Mouse (Mus musculus): ENCODE measurements at regions not wholly inside any gene's neighbourhood (a gene's known extent, or its start where the extent isn't known, plus 50 kb on each side); places are given as distances from the start of the nearest gene placed in this dataset.

DNA sequence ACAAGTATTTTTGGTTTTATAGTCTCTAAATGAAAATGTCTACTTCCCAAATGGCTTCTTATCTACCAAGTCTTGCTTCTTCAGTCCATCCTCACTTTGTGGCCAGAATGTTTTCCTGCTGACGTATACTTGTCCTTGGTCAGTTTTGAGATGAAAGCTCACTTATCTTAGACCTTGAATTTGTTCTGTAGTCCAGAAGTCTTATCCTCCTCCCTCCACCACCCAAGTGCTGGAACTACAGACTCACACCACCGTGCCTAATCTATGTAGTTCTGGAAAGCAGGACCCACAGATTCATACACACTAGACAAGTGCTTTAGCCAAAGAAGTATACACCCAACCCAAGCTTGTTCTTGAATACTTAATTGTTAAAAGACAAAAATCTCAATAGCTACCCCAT is 477.2 kb upstream of the A1bg start:
- no peak overlapping the region for H3K9ac ChIP-seq
- H3K4me1 ChIP-seq, result no peaks in the 10 kb centered on the region
- H3K4me2 ChIP-seq (replicated peaks), result no peak overlapping the region
- H3K27me3 ChIP-seq, result no peaks in the 10 kb centered on the region
- 90% methylated on average over 2 of the region's 2 CpGs for WGBS
- no peak overlapping the region for H3K27ac ChIP-seq (replicated peaks)
- ATAC-seq (ENCODE audit: insufficient number of reproducible peaks, low FRiP score, low TSS enrichment, low read depth), result no peak
- no peaks in the 10 kb centered on the region for H3K9me3 ChIP-seq (replicated peaks)
- H3K4me3 ChIP-seq (replicated peaks), result no peak overlapping the region
- H3K36me3 ChIP-seq, result no peaks in the 10 kb centered on the region

DNA sequence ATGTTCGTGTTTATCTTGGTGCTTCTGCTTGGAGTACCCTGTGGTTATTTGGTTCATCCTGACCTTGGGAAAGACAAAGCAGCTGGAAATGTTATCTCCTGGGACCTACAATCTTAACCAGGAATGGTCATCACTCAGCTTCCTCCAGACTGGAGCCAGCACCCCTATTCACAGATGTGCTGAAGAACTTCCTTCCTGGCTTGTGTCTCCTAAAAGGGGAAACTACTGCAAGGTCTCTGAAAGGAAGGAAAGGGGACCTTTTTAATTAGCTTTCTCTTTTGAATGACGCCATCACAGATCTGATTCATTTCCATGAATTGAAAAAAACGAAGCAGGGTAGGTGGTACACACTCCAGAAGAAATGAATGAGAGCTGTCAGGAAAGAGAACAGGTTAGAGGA is 476.0 kb upstream of the A1bg start:
- Histone ChIP-seq H3K9me3 (replicated peaks) (no peaks in the 10 kb centered on the region), H3K36me3 (no peaks in the 10 kb centered on the region), H3K4me1 (no peaks in the 10 kb centered on the region), H3K27ac (replicated peaks) (no peak overlapping the region), H3K9ac (no peak overlapping the region), H3K4me2 (replicated peaks) (no peak overlapping the region), H3K4me3 (replicated peaks) (no peak overlapping the region), H3K27me3 (no peaks in the 10 kb centered on the region)
- 85% methylated on average over 3 of the region's 3 CpGs for WGBS
- no peak for ATAC-seq (ENCODE audit: insufficient number of reproducible peaks, low FRiP score, low TSS enrichment, low read depth)

DNA sequence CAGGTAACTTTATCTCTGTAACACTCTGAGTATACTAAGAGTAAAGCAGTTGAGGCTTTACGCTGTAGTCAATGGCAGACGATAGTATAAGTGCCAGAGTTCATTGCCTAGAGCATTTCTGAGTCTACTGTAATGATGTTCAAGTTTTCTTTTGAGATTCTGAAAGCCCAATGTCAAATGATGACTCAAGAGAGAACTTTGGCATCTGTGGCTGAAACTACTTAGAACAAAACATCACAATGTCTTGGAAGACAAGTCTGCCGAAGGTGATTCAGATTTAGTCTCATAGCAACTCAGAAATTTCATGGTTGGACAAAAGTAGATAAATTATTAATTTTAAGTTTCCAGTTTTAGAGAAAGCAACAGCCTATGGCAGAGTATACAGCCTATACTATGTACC is 474.2 kb upstream of the A1bg start:
- 77% methylated on average over 3 of the region's 3 CpGs for WGBS
- H3K4me1 ChIP-seq, result no peaks in the 10 kb centered on the region
- no peaks in the 10 kb centered on the region for H3K36me3 ChIP-seq
- no peak overlapping the region for H3K4me2 ChIP-seq (replicated peaks)
- H3K27me3 ChIP-seq, result no peaks in the 10 kb centered on the region
- no peaks in the 10 kb centered on the region for H3K9me3 ChIP-seq (replicated peaks)
- H3K4me3 ChIP-seq (replicated peaks), result no peak overlapping the region
- no peak for ATAC-seq (ENCODE audit: insufficient number of reproducible peaks, low FRiP score, low TSS enrichment, low read depth)
- H3K9ac ChIP-seq, result no peak overlapping the region
- H3K27ac ChIP-seq (replicated peaks), result no peak overlapping the region

DNA sequence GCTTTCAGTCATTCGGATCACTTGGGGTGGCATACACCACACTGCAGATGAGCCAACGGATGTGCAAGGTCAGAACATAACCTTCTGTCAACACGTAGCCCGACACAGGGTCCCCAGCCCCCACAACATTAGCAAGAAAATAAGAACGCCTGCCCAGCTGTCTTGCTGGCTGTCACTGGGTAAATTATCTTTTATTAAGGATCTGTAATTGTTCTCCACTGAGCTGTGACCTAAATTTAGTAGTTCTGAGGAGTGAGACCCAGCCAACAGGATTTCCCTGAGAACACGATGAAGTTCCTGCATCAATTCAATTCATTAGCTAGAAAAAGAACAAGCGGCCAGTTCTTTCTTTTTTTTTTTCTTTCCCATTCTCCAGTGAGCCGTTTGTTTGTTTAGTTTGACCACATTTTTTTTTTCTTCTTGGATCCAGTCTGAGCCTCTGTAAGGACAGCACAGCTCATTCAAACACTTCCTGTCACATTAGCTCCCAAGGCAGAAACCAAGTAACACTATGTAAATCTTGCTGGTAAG is 472.5 kb upstream of the A1bg start:
- Histone ChIP-seq H3K9ac (no peak overlapping the region), H3K27ac (replicated peaks) (no peak overlapping the region), H3K4me1 (no peaks in the 10 kb centered on the region), H3K4me2 (replicated peaks) (no peak overlapping the region), H3K9me3 (replicated peaks) (no peaks in the 10 kb centered on the region), H3K27me3 (no peaks in the 10 kb centered on the region), H3K36me3 (no peaks in the 10 kb centered on the region), H3K4me3 (replicated peaks) (no peak overlapping the region)
- no peak for ATAC-seq (ENCODE audit: insufficient number of reproducible peaks, low FRiP score, low TSS enrichment, low read depth)
- 30% methylated on average over 8 of the region's 8 CpGs for WGBS

DNA sequence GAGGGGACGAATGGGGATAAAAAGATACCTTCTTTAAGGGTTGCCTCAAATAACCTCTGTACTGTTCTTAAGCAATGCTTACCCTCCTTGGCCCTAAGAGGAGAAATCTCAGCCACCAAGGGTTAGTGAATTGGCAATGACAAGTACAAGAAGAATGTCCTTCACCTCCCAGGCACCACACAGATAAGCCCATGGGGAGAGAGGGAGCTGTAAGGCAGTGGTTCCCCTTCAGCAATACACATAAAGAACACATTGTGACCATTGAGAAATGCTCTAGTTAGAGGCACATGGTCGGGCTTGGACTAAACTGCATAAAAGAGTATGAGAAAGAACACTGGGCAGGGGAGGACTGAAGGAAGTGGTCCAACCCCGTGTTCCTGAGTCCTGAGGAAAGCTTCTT is 457.9 kb upstream of the A1bg start:
- Histone ChIP-seq H3K4me1 (no peaks in the 10 kb centered on the region), H3K9me3 (replicated peaks) (no peaks in the 10 kb centered on the region), H3K27me3 (no peaks in the 10 kb centered on the region), H3K9ac (no peak overlapping the region), H3K36me3 (no peaks in the 10 kb centered on the region), H3K27ac (replicated peaks) (no peak overlapping the region), H3K4me2 (replicated peaks) (no peak overlapping the region), H3K4me3 (replicated peaks) (no peak overlapping the region)
- 60% methylated on average over 3 of the region's 3 CpGs for WGBS
- ATAC-seq (ENCODE audit: insufficient number of reproducible peaks, low FRiP score, low TSS enrichment, low read depth), result no peak

DNA sequence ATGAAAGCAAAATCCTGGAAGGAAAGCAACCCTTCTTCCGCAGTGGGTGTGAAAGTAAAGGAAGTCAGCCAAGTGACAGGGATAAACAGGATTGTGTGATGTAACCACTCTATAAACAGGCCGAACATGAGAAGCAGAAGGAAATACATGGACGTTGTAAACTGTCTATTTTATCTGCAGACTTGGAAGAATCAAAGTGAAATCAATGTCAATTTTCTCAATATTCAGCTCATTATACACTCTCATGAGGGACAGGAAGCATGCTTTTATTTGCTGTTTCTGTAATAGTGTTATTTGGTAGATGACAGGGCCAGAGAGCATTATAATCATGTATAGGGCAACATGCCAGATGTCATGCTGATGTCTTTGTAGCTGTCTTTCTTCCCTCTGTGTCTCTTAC is 443.5 kb upstream of the A1bg start:
- H3K4me1 ChIP-seq, result no peaks in the 10 kb centered on the region
- H3K27me3 ChIP-seq, result no peaks in the 10 kb centered on the region
- no peak overlapping the region for H3K9ac ChIP-seq
- no peak overlapping the region for H3K4me3 ChIP-seq (replicated peaks)
- WGBS, result 67% methylated on average over 3 of the region's 3 CpGs
- H3K4me2 ChIP-seq (replicated peaks), result no peak overlapping the region
- no peak for ATAC-seq (ENCODE audit: insufficient number of reproducible peaks, low FRiP score, low TSS enrichment, low read depth)
- H3K27ac ChIP-seq (replicated peaks), result no peak overlapping the region
- no peaks in the 10 kb centered on the region for H3K36me3 ChIP-seq
- H3K9me3 ChIP-seq (replicated peaks), result no peaks in the 10 kb centered on the region

DNA sequence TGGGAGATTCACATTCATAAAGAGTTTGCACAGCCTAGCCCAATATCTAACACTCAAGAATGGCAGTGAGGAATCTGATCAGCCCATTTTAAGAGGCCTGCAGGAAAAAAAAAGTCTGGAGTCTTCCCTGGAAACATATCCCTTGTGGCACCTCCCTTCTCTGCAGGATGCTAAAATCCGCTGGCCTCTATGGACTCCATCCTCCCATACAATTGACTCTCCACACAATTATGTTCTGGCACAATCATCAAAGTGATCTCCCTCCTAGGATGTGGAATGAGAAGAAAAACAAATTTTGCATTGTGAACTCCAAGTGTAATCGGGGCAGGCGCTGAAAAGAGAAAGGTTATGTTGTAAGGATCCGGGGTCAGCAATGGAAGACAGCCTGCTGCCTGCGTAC is 442.7 kb upstream of the A1bg start:
- WGBS, result 76% methylated on average over 5 of the region's 5 CpGs
- Histone ChIP-seq H3K36me3 (no peaks in the 10 kb centered on the region), H3K9ac (no peak overlapping the region), H3K4me1 (no peaks in the 10 kb centered on the region), H3K4me2 (replicated peaks) (no peak overlapping the region), H3K27me3 (no peaks in the 10 kb centered on the region), H3K9me3 (replicated peaks) (no peaks in the 10 kb centered on the region), H3K4me3 (replicated peaks) (no peak overlapping the region), H3K27ac (replicated peaks) (no peak overlapping the region)
- ATAC-seq (ENCODE audit: insufficient number of reproducible peaks, low FRiP score, low TSS enrichment, low read depth), result no peak

DNA sequence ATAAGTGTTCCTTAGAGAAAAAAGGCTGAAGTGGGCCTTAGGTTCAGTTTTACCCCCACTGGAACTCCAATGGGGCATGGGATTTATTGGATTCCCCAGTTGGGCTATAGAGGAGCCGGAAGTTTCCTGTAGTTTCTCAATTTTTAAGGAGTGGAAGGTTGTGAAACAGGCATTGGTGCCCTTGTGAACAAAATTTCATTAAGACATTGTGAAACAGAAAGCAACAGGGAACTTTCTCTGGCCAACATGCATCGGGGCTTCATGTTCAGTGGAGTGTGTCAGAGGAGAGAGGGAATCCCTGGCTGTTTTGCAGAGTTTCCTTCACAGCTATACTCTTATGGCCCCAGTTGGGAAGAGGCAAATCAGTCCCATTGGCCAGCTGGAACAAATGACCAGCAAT is 441.6 kb upstream of the A1bg start:
- Histone ChIP-seq H3K9me3 (replicated peaks) (no peaks in the 10 kb centered on the region), H3K4me1 (no peaks in the 10 kb centered on the region), H3K9ac (no peak overlapping the region), H3K36me3 (no peaks in the 10 kb centered on the region), H3K4me3 (replicated peaks) (no peak overlapping the region), H3K27ac (replicated peaks) (no peak overlapping the region), H3K4me2 (replicated peaks) (no peak overlapping the region), H3K27me3 (no peaks in the 10 kb centered on the region)
- WGBS, result 86% methylated on average over 2 of the region's 2 CpGs
- ATAC-seq (ENCODE audit: insufficient number of reproducible peaks, low FRiP score, low TSS enrichment, low read depth), result no peak

DNA sequence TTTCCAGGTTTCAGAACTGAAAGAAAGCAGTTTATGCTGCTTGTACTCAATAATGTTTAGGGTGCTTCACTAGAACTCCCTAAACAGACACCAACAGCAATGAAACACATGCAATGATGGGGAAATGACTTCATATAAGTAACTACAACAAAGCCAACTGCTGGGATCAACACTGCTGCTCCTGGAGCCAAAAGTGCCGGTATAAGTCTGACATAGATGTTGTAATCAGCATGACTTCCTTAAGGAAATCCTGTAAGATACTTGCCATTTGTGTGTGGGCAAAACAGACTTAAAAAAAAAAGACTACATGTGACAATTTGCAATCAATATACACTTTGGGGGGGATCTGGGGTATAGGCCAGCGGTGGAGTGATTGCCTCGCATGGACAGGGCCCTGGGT is 438.4 kb upstream of the A1bg start:
- H3K9me3 ChIP-seq (replicated peaks), result no peaks in the 10 kb centered on the region
- 61% methylated on average over 3 of the region's 3 CpGs for WGBS
- ATAC-seq (ENCODE audit: insufficient number of reproducible peaks, low FRiP score, low TSS enrichment, low read depth), result no peak

DNA sequence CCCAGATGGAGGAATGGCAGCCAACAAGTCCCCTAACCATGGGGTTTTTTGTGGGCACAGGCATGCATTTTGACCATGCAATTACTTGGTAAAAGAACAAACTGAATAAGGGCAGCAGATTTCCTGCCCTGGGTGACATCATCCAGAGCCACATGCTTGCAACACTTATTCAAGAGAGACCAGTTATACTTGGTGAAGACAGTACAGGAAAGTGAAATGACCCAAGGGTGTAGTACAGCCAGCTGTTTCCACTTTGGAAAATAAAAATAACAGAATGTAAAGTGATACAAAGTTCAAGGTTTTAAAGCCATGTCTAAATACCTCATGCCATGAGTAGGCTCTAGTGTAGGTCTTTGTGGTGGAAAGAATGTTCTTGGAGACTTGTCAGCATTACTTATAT is 432.5 kb upstream of the A1bg start:
- no peak overlapping the region for H3K27ac ChIP-seq (replicated peaks)
- H3K4me3 ChIP-seq (replicated peaks), result no peak overlapping the region
- H3K36me3 ChIP-seq, result no peaks in the 10 kb centered on the region
- peaks cover 8% of the 10 kb centered on the region; the same call in 1 of the 2 replicates for H3K4me1 ChIP-seq
- no peak overlapping the region for H3K9ac ChIP-seq
- peak; percentile 73 for ATAC-seq (ENCODE audit: insufficient number of reproducible peaks, low FRiP score, low TSS enrichment, low read depth)
- H3K9me3 ChIP-seq (replicated peaks), result no peaks in the 10 kb centered on the region
- H3K4me2 ChIP-seq (replicated peaks), result no peak overlapping the region
- no peaks in the 10 kb centered on the region for H3K27me3 ChIP-seq

More for the DNA sequence above, 438.4 kb upstream of the A1bg start:
- no peak overlapping the region for H3K27ac ChIP-seq (replicated peaks)
- no peak overlapping the region for H3K4me2 ChIP-seq (replicated peaks)
- H3K27me3 ChIP-seq, result no peaks in the 10 kb centered on the region
- H3K36me3 ChIP-seq, result no peaks in the 10 kb centered on the region
- no peak overlapping the region for H3K4me3 ChIP-seq (replicated peaks)
- peaks cover 4% of the 10 kb centered on the region; the same call in 1 of the 2 replicates for H3K4me1 ChIP-seq
- no peak overlapping the region for H3K9ac ChIP-seq

DNA sequence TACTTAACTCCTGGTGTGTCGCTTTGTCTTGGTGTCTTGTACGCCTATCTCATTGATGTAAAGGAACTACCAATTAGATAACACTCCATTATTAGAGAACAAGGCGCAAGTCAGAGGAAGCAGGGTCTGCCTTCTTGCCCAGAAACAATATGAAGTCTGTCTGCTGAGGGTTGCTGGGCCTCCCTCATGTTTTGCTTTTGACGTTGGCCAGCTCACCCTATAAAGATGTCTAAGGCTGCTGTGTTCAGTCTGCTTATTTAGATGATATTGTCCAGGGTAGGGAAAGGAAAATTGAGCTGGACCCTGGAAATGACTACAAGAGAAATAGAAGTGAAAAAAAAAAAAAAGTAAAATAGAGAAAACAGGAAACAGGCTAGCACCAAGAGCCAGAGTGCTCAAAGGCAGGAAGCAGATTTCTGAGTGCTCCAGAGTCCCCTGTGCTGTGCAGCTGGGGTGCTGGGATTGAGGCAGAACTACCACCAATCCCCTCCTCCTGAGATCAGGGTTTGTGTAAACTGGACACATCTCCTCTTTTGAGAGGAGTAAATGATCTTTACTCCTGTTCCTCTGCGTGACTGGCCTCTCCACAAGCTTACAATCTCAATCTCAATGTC is 429.0 kb upstream of the A1bg start:
- Histone ChIP-seq H3K36me3 (no peaks in the 10 kb centered on the region), H3K9me3 (replicated peaks) (no peaks in the 10 kb centered on the region), H3K27ac (replicated peaks) (no peak overlapping the region), H3K27me3 (no peaks in the 10 kb centered on the region), H3K4me1 (peaks cover 5% of the 10 kb centered on the region; the same call in 1 of the 2 replicates), H3K4me2 (replicated peaks) (no peak overlapping the region), H3K9ac (no peak overlapping the region), H3K4me3 (replicated peaks) (no peak overlapping the region)
- WGBS, result 66% methylated on average over 5 of the region's 5 CpGs
- ATAC-seq (ENCODE audit: insufficient number of reproducible peaks, low FRiP score, low TSS enrichment, low read depth), result no peak

DNA sequence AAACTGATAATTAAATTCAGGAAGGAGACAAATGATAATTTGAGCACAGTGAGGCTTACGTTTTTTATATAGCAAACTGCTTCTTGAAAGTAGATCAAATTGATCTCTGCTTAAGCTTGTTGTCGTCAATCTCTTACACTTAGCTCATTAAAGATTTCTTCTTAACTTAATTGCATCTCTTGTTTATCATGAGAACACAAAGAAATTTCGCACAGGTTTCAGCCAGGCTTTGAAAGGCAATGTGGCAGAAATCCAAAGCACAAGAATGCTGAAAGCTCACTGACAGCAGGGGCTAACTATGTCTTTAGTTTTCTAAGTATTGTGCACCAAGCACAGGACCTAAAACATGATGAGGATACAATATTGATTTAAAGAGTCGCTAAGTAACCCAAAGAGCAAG is 422.3 kb upstream of the A1bg start:
- Histone ChIP-seq H3K9ac (no peak overlapping the region), H3K36me3 (no peaks in the 10 kb centered on the region), H3K27ac (replicated peaks) (no peak overlapping the region), H3K27me3 (no peaks in the 10 kb centered on the region), H3K4me1 (no peaks in the 10 kb centered on the region), H3K4me3 (replicated peaks) (no peak overlapping the region), H3K4me2 (replicated peaks) (no peak overlapping the region), H3K9me3 (replicated peaks) (no peaks in the 10 kb centered on the region)
- 58% methylated on average over 4 of the region's 4 CpGs for WGBS
- ATAC-seq (ENCODE audit: insufficient number of reproducible peaks, low FRiP score, low TSS enrichment, low read depth), result no peak
